Mouse (Mus musculus) lung, postnatal 25 days (tissue): ENCODE data around the gene Ugcg.
"Not testable (repeated sequence)": the region's sequence is repeated elsewhere in the genome, so short reads cannot be mapped to it uniquely, and the experiment has no call there.

Experiments
- DNase-seq: peaks from one replicate; pipeline ENCODE4 v3.0.0; 2022; ENCODE audit warnings: low spot score

Gene Ugcg

DNA sequence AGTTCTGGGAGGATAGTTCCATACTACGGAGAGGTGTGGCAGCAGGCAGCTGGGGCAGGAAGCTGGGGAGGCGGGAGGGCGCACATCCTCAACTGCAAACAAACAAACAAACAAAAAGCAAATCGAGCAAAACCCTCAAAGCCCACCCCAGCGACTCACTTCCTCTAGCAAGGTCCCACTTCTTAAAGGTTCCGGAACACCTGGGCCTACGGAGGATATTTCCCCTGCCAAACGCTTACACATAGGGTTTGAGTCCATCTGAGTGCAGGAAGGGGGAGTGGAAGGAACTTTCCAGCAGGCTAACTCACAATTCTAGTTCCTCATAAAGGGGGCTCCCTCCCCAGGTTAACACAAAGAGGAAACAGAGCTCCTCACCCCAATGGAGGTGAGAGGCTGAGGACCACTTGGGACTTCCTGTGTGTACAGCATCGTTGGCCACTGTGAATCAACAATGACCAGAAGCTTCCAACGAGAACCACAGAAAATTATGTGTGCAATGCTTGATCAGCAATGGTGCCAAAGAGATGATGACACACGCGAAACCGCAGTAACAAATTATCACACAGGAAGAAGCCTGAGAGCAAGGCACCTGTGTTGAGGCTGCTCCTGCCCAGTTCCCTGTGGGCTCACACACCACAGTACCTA lies 71.9 kb downstream of the Ugcg start:
- peak; percentile 40 for DNase-seq

- DNase-seq: not testable (repeated sequence)
These were observed 72.5 kb downstream of the Ugcg start for GRCm38 (mm10) chr4:59261582-59261981.

- no peak for DNase-seq
These were observed 73.1 kb downstream of the Ugcg start for GRCm38 (mm10) chr4:59262156-59262555.

DNA sequence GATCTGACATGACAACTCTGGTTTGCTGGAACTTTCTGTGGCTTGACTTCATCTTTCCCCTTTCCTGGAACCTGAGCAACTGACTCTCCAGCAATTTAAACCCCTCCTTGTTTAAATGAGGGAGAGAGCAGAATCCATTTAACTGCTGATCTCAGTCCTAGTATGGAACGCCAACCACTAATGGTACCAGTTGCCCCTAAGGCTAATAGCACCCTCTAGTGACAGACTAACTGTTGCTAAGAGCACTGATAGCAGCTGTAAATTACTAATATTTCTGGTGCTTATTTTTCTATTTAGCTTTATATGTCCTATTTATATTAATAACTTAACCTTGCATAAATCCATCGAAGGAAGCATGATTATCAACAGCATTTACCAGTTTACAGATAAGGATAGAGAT lies 74.4 kb downstream of the Ugcg start:
- DNase-seq: peak; percentile 29

- no peak for DNase-seq
These were observed 75.6 kb downstream of the Ugcg start for GRCm38 (mm10) chr4:59264611-59265095.

- no peak for DNase-seq
These were observed 76.1 kb downstream of the Ugcg start for GRCm38 (mm10) chr4:59265182-59265581.

DNA sequence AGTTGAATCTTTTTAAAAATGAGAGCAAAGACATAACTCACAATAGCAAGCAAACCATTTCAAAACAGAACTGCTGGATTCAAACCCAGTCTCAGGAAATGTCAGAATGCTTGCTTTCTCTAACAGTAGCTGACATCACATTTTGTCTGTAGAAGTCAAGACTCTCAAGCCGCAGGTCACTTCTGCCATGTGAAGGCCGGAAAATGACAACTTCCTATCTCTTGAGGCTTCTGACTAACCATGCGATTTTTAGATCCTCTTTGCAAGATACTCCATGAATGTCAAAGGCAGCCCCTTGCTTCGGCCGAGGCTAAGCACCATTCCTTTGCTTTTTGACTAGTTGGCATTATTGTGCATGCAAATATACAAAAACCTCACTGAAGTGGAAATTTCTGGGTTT lies 76.6 kb downstream of the Ugcg start:
- peak; percentile 21 for DNase-seq
